Mouse (Mus musculus): Measurements from ENCODE around the gene Defb13. TPM values are rescaled to one million over a fixed set of nuclear protein-coding genes. Genes with fewer than 3 reads are reported as not detected.
"Not testable (repeated sequence)": the region's sequence is repeated elsewhere in the genome, so short reads cannot be mapped to it uniquely, and the experiment has no call there.

Gene Defb13
- polyA plus RNA-seq (2011; ENCODE audit: insufficient read depth, insufficient read length, low read depth, missing spikeins): not detected in 2 replicates

DNA sequence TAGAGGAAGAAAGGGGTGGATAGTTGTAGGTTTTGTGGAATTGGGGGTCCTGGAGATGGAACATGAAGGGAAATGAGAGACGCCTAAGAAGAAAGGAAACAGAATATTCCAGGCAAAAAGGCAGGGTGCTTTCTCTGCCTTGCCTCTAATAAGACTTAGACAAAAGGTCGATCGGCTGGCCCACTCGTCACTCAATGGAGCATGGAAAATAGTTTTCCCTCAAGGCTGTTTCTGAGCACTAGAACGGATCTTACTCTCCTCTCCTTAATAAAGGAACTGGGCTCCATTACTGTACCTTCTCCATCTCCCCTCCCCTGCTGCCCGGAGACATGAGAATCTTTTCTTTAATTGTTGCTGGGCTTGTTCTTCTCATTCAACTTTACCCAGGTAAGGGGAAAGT lies at the start of gene Defb13:
TSS of gene Defb13 (plus strand) at position 301 of the 400 bp plus-strand sequence.
- no peak within 1 kb of the TSS for H3K27ac ChIP-seq (ENCODE audit: insufficient read depth, low read length)
- no peak for TF ChIP-seq CTCF (IDR thresholded peaks at IDR 0.05; ENCODE audit: low read depth, low read length)
- TF ChIP-seq POLR2A (IDR thresholded peaks at IDR 0.05; ENCODE audit: insufficient read depth, low read length): no peak
- no peak for TF ChIP-seq EP300 (IDR thresholded peaks at IDR 0.05; ENCODE audit: insufficient read depth, low read depth, low read length)
- no peaks in the 10 kb centered on the region for H3K27me3 ChIP-seq (ENCODE audit: control insufficient read depth, insufficient read depth, low read length, poor library complexity, severe bottlenecking)
- no peak within 1 kb of the TSS for H3K4me3 ChIP-seq (ENCODE audit: low read depth, low read length)
- no peaks in the 10 kb centered on the region for H3K9me3 ChIP-seq (replicated peaks; ENCODE audit: control insufficient read depth, insufficient read depth, low read length, poor library complexity, severe bottlenecking)
- H3K9ac ChIP-seq (ENCODE audit: low read depth, poor library complexity, severe bottlenecking): no peak within 1 kb of the TSS
- no peaks in the 10 kb centered on the region for H3K36me3 ChIP-seq (ENCODE audit: control insufficient read depth, insufficient read depth, low read length, poor library complexity, severe bottlenecking)
- no peaks in the 10 kb centered on the region for H3K4me1 ChIP-seq (ENCODE audit: control insufficient read depth, insufficient read depth, low read length)

DNA sequence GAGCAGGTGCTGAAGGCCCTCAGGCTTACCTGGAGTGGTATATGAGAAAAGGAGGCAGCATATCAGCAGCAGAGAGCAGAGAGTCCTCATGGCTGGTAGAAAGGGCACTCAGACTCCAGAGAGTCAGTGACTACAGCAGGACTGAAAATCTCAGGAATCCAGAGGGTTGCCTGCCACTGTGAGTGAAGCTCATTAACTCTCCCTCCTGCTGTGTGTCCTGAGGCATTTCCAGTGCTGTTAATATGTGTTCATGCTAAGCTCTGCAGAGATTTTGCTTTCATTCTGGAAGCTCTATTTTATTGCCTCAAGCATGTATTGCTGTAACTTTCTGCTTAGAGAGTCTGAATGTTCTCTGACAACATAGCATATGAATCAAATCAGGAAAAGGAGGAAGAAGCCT lies 40.3 kb upstream of the Defb13 start, which contains the start of gene Defb11:
TSS of gene Defb11 (minus strand) at position 123 of the 400 bp plus-strand sequence.
- not testable (repeated sequence) for H3K27ac ChIP-seq (ENCODE audit: insufficient read depth, low read length); H3K4me1 ChIP-seq (ENCODE audit: control insufficient read depth, insufficient read depth, low read length); H3K36me3 ChIP-seq (ENCODE audit: control insufficient read depth, insufficient read depth, low read length, poor library complexity, severe bottlenecking); H3K27me3 ChIP-seq (ENCODE audit: control insufficient read depth, insufficient read depth, low read length, poor library complexity, severe bottlenecking); H3K9me3 ChIP-seq (replicated peaks; ENCODE audit: control insufficient read depth, insufficient read depth, low read length, poor library complexity, severe bottlenecking); H3K4me3 ChIP-seq (ENCODE audit: low read depth, low read length); H3K9ac ChIP-seq (ENCODE audit: low read depth, poor library complexity, severe bottlenecking)

- Histone ChIP-seq H3K27me3 (ENCODE audit: control insufficient read depth, insufficient read depth, low read length, poor library complexity, severe bottlenecking) (no peaks in the 10 kb centered on the region), H3K36me3 (ENCODE audit: control insufficient read depth, insufficient read depth, low read length, poor library complexity, severe bottlenecking) (no peaks in the 10 kb centered on the region), H3K9ac (ENCODE audit: low read depth, poor library complexity, severe bottlenecking) (no peak overlapping the region), H3K27ac (ENCODE audit: insufficient read depth, low read length) (no peak overlapping the region), H3K4me1 (ENCODE audit: control insufficient read depth, insufficient read depth, low read length) (no peaks in the 10 kb centered on the region), H3K9me3 (replicated peaks; ENCODE audit: control insufficient read depth, insufficient read depth, low read length, poor library complexity, severe bottlenecking) (no peaks in the 10 kb centered on the region), H3K4me3 (ENCODE audit: low read depth, low read length) (no peak overlapping the region)
- TF ChIP-seq EP300 (IDR thresholded peaks at IDR 0.05; ENCODE audit: insufficient read depth, low read depth, low read length): no peak
Observed at GRCm38 (mm10) chr8:21911931-21912330, 34.6 kb upstream of the Defb13 start.

DNA sequence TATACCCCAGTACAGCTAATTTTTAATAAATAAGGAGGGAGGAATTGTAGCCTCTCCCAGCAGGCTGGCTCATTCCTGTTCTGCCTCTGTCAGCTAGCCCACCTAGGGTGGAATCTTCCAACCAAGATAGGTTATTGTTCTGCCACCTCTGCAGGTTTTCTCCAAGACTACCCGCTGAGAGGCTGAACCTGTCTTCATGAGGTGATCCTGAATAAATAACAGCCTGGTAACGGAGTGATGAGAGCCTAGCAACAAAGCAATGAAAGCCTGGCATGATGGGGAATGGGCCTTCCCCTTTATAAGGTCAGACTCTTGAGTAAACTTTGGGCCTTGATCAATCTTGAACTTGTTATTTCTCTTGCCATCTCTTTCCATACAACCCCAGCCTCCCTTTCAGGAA lies 34.0 kb upstream of the Defb13 start:
- H3K4me1 ChIP-seq (ENCODE audit: control insufficient read depth, insufficient read depth, low read length): no peaks in the 10 kb centered on the region
- no peak overlapping the region for H3K27ac ChIP-seq (ENCODE audit: insufficient read depth, low read length)
- no peak overlapping the region for H3K9ac ChIP-seq (ENCODE audit: low read depth, poor library complexity, severe bottlenecking)
- H3K36me3 ChIP-seq (ENCODE audit: control insufficient read depth, insufficient read depth, low read length, poor library complexity, severe bottlenecking): no peaks in the 10 kb centered on the region
- TF ChIP-seq POLR2A (IDR thresholded peaks at IDR 0.05; ENCODE audit: insufficient read depth, low read length): no peak
- no peak for TF ChIP-seq EP300 (IDR thresholded peaks at IDR 0.05; ENCODE audit: insufficient read depth, low read depth, low read length)
- no peak for TF ChIP-seq CTCF (IDR thresholded peaks at IDR 0.05; ENCODE audit: low read depth, low read length)
- no peaks in the 10 kb centered on the region for H3K9me3 ChIP-seq (replicated peaks; ENCODE audit: control insufficient read depth, insufficient read depth, low read length, poor library complexity, severe bottlenecking)
- H3K4me3 ChIP-seq (ENCODE audit: low read depth, low read length): no peak overlapping the region
- no peaks in the 10 kb centered on the region for H3K27me3 ChIP-seq (ENCODE audit: control insufficient read depth, insufficient read depth, low read length, poor library complexity, severe bottlenecking)

GRCm38 (mm10) chr8:21915625-21916024 lies 30.9 kb upstream of the Defb13 start:
- Histone ChIP-seq H3K4me1 (ENCODE audit: control insufficient read depth, insufficient read depth, low read length) (no peaks in the 10 kb centered on the region), H3K4me3 (ENCODE audit: low read depth, low read length) (no peak overlapping the region), H3K9ac (ENCODE audit: low read depth, poor library complexity, severe bottlenecking) (no peak overlapping the region), H3K27me3 (ENCODE audit: control insufficient read depth, insufficient read depth, low read length, poor library complexity, severe bottlenecking) (no peaks in the 10 kb centered on the region), H3K9me3 (replicated peaks; ENCODE audit: control insufficient read depth, insufficient read depth, low read length, poor library complexity, severe bottlenecking) (no peaks in the 10 kb centered on the region), H3K27ac (ENCODE audit: insufficient read depth, low read length) (no peak overlapping the region), H3K36me3 (ENCODE audit: control insufficient read depth, insufficient read depth, low read length, poor library complexity, severe bottlenecking) (no peaks in the 10 kb centered on the region)
- no peak for TF ChIP-seq CTCF (IDR thresholded peaks at IDR 0.05; ENCODE audit: low read depth, low read length)
- TF ChIP-seq POLR2A (IDR thresholded peaks at IDR 0.05; ENCODE audit: insufficient read depth, low read length): no peak
- TF ChIP-seq EP300 (IDR thresholded peaks at IDR 0.05; ENCODE audit: insufficient read depth, low read depth, low read length): no peak

- H3K4me3 ChIP-seq (ENCODE audit: low read depth, low read length); H3K27ac ChIP-seq (ENCODE audit: insufficient read depth, low read length); H3K36me3 ChIP-seq (ENCODE audit: control insufficient read depth, insufficient read depth, low read length, poor library complexity, severe bottlenecking); H3K9ac ChIP-seq (ENCODE audit: low read depth, poor library complexity, severe bottlenecking); H3K9me3 ChIP-seq (replicated peaks; ENCODE audit: control insufficient read depth, insufficient read depth, low read length, poor library complexity, severe bottlenecking); H3K4me1 ChIP-seq (ENCODE audit: control insufficient read depth, insufficient read depth, low read length); H3K27me3 ChIP-seq (ENCODE audit: control insufficient read depth, insufficient read depth, low read length, poor library complexity, severe bottlenecking): not testable (repeated sequence)
Observed at GRCm38 (mm10) chr8:21930754-21931153, 15.8 kb upstream of the Defb13 start.

- H3K36me3 ChIP-seq (ENCODE audit: control insufficient read depth, insufficient read depth, low read length, poor library complexity, severe bottlenecking): no peaks in the 10 kb centered on the region
- H3K27ac ChIP-seq (ENCODE audit: insufficient read depth, low read length): no peak within 1 kb of the TSS
- no peak within 1 kb of the TSS for H3K9ac ChIP-seq (ENCODE audit: low read depth, poor library complexity, severe bottlenecking)
- no peaks in the 10 kb centered on the region; the same call in 1 of the 2 replicates for H3K27me3 ChIP-seq (ENCODE audit: control insufficient read depth, insufficient read depth, low read length, poor library complexity, severe bottlenecking)
- no peaks in the 10 kb centered on the region; the same call in 1 of the 2 replicates for H3K9me3 ChIP-seq (replicated peaks; ENCODE audit: control insufficient read depth, insufficient read depth, low read length, poor library complexity, severe bottlenecking)
- no peak within 1 kb of the TSS for H3K4me3 ChIP-seq (ENCODE audit: low read depth, low read length)
- H3K4me1 ChIP-seq (ENCODE audit: control insufficient read depth, insufficient read depth, low read length): no peaks in the 10 kb centered on the region
- TF ChIP-seq EP300 (IDR thresholded peaks at IDR 0.05; ENCODE audit: insufficient read depth, low read depth, low read length): no peak
- no peak for TF ChIP-seq CTCF (IDR thresholded peaks at IDR 0.05; ENCODE audit: low read depth, low read length)
- no peak for TF ChIP-seq POLR2A (IDR thresholded peaks at IDR 0.05; ENCODE audit: insufficient read depth, low read length)
Observed at GRCm38 (mm10) chr8:21932610-21933009, 14.0 kb upstream of the Defb13 start, which contains the start of gene Defb15. Gene Defb15, minus strand, starts transcription at chr8:21932710.

DNA sequence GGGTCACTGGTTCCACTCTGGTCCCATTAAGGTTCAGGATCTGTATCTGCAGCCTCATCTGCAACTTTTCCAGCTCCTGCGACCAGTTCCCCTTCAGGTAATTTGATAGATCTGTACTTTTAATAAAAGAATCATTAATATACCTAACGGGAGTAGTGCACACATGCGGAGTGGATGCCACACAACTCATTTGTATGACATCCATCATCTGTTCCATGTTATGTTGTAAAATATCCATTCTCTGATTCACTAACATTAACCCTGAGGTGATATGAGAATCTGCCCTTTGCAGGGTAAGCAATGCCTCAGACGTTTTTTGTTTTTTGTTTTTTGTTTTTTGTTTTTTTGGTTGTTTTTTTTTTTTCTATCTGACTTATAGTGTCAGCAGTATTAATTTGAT lies 8.5 kb upstream of the Defb13 start, which contains the start of gene Defb35:
TSS of gene Defb35 (plus strand) at position 301 of the 400 bp plus-strand sequence.
- not testable (repeated sequence) for H3K27ac ChIP-seq (ENCODE audit: insufficient read depth, low read length); H3K4me3 ChIP-seq (ENCODE audit: low read depth, low read length); H3K36me3 ChIP-seq (ENCODE audit: control insufficient read depth, insufficient read depth, low read length, poor library complexity, severe bottlenecking); H3K27me3 ChIP-seq (ENCODE audit: control insufficient read depth, insufficient read depth, low read length, poor library complexity, severe bottlenecking); H3K4me1 ChIP-seq (ENCODE audit: control insufficient read depth, insufficient read depth, low read length); H3K9ac ChIP-seq (ENCODE audit: low read depth, poor library complexity, severe bottlenecking); H3K9me3 ChIP-seq (replicated peaks; ENCODE audit: control insufficient read depth, insufficient read depth, low read length, poor library complexity, severe bottlenecking)

Data from ES-Bruce4 (cell line).